Mouse (Mus musculus): ENCODE results near the gene Aurkb. TPM values are rescaled to one million over a fixed set of nuclear protein-coding genes. Genes with fewer than 3 reads are reported as not detected.
"Not testable (repeated sequence)": the region's sequence is repeated elsewhere in the genome, so short reads cannot be mapped to it uniquely, and the experiment has no call there.

Gene Aurkb
- polyA plus RNA-seq, 1 experiment from 2014 or later: 120 TPM

GRCm38 (mm10) chr11:69010400-69011323, 34.8 kb upstream of the Aurkb start:
- no peak for ATAC-seq (ENCODE audit: insufficient read depth, low FRiP score)
- Histone ChIP-seq H3K4me2 (ENCODE audit: low read depth, low read length) (peak overlapping the region; percentile 82; the same call in 1 of the 2 replicates), H3K9ac (ENCODE audit: low read length) (no peak overlapping the region)

GRCm38 (mm10) chr11:69011445-69011844, 34.0 kb upstream of the Aurkb start:
- Histone ChIP-seq H3K4me3 (replicated peaks; ENCODE audit: low read length) (peak overlapping the region; percentile 56), H3K4me1 (ENCODE audit: control insufficient read depth, insufficient read depth, low read length) (peaks cover 16% of the 10 kb centered on the region)

More at GRCm38 (mm10) chr11:69010400-69011323, 34.8 kb upstream of the Aurkb start:
- Histone ChIP-seq H3K4me3 (replicated peaks; ENCODE audit: low read length) (no peak overlapping the region), H3K27ac (ENCODE audit: low read length) (no peak overlapping the region), H3K9me3 (replicated peaks; ENCODE audit: control insufficient read depth, low read length) (no peaks in the 10 kb centered on the region), H3K4me1 (ENCODE audit: control insufficient read depth, insufficient read depth, low read length) (peaks cover 15% of the 10 kb centered on the region), H3K27me3 (ENCODE audit: control insufficient read depth, insufficient read depth, low read length) (no peaks in the 10 kb centered on the region), H3K36me3 (ENCODE audit: control insufficient read depth, insufficient read depth, low read length) (no peaks in the 10 kb centered on the region)
- 87% methylated on average over 15 of the region's 15 CpGs for WGBS

GRCm38 (mm10) chr11:69012071-69012601, 33.3 kb upstream of the Aurkb start:
- H3K4me1 ChIP-seq (ENCODE audit: control insufficient read depth, insufficient read depth, low read length): peaks cover 21% of the 10 kb centered on the region
- under 1% methylated on average over 18 of the region's 18 CpGs for WGBS
- peak; percentile 73 for ATAC-seq (ENCODE audit: insufficient read depth, low FRiP score)
- H3K27me3 ChIP-seq (ENCODE audit: control insufficient read depth, insufficient read depth, low read length): no peaks in the 10 kb centered on the region
- peak overlapping the region; percentile 92 for H3K27ac ChIP-seq (ENCODE audit: low read length)
- peak overlapping the region; percentile 82 for H3K4me2 ChIP-seq (ENCODE audit: low read depth, low read length)
- peak overlapping the region; percentile 56 for H3K4me3 ChIP-seq (replicated peaks; ENCODE audit: low read length)
- H3K9me3 ChIP-seq (replicated peaks; ENCODE audit: control insufficient read depth, low read length): no peaks in the 10 kb centered on the region
- no peaks in the 10 kb centered on the region for H3K36me3 ChIP-seq (ENCODE audit: control insufficient read depth, insufficient read depth, low read length)
- peak overlapping the region; percentile 75 for H3K9ac ChIP-seq (ENCODE audit: low read length)

More at GRCm38 (mm10) chr11:69011445-69011844, 34.0 kb upstream of the Aurkb start:
- Histone ChIP-seq H3K4me2 (ENCODE audit: low read depth, low read length) (peak overlapping the region; percentile 82), H3K9ac (ENCODE audit: low read length) (peak overlapping the region; percentile 21; the same call in 1 of the 2 replicates)
- H3K9me3 ChIP-seq (replicated peaks; ENCODE audit: control insufficient read depth, low read length); ATAC-seq (ENCODE audit: insufficient read depth, low FRiP score); H3K36me3 ChIP-seq (ENCODE audit: control insufficient read depth, insufficient read depth, low read length); H3K27ac ChIP-seq (ENCODE audit: low read length); H3K27me3 ChIP-seq (ENCODE audit: control insufficient read depth, insufficient read depth, low read length): not testable (repeated sequence)
- 52% methylated on average over 2 of the region's 2 CpGs for WGBS

GRCm38 (mm10) chr11:69015644-69016441, 29.6 kb upstream of the Aurkb start, which contains the start of gene Ctc1:
Gene Ctc1 (plus strand): TSS chr11:69015911.
- H3K9me3 ChIP-seq (replicated peaks; ENCODE audit: control insufficient read depth, low read length): no peaks in the 10 kb centered on the region
- H3K36me3 ChIP-seq (ENCODE audit: control insufficient read depth, insufficient read depth, low read length): no peaks in the 10 kb centered on the region
- H3K4me2 ChIP-seq (ENCODE audit: low read depth, low read length): peak within 1 kb of the TSS; percentile 89
- peak within 1 kb of the TSS; percentile 85 for H3K9ac ChIP-seq (ENCODE audit: low read length)
- ATAC-seq (ENCODE audit: insufficient read depth, low FRiP score): peak; percentile 94
- 2% methylated on average over 38 of the region's 38 CpGs for WGBS
- H3K4me3 ChIP-seq (replicated peaks; ENCODE audit: low read length): peak within 1 kb of the TSS; percentile 70
- no peaks in the 10 kb centered on the region for H3K27me3 ChIP-seq (ENCODE audit: control insufficient read depth, insufficient read depth, low read length)
- H3K4me1 ChIP-seq (ENCODE audit: control insufficient read depth, insufficient read depth, low read length): peaks cover 18% of the 10 kb centered on the region
- H3K27ac ChIP-seq (ENCODE audit: low read length): peak within 1 kb of the TSS; percentile 91

GRCm38 (mm10) chr11:69016755-69017154, 28.7 kb upstream of the Aurkb start:
- Histone ChIP-seq H3K9ac (ENCODE audit: low read length) (peak overlapping the region; percentile 85), H3K4me3 (replicated peaks; ENCODE audit: low read length) (peak overlapping the region; percentile 70), H3K27ac (ENCODE audit: low read length) (peak overlapping the region; percentile 91), H3K4me1 (ENCODE audit: control insufficient read depth, insufficient read depth, low read length) (peaks cover 12% of the 10 kb centered on the region), H3K9me3 (replicated peaks; ENCODE audit: control insufficient read depth, low read length) (no peaks in the 10 kb centered on the region), H3K4me2 (ENCODE audit: low read depth, low read length) (peak overlapping the region; percentile 89), H3K27me3 (ENCODE audit: control insufficient read depth, insufficient read depth, low read length) (no peaks in the 10 kb centered on the region), H3K36me3 (ENCODE audit: control insufficient read depth, insufficient read depth, low read length) (no peaks in the 10 kb centered on the region)
- 56% methylated on average over 3 of the region's 3 CpGs for WGBS
- ATAC-seq (ENCODE audit: insufficient read depth, low FRiP score): no peak

GRCm38 (mm10) chr11:69020691-69021090, 24.8 kb upstream of the Aurkb start:
- H3K4me2 ChIP-seq (ENCODE audit: low read depth, low read length): no peak overlapping the region
- no peak for ATAC-seq (ENCODE audit: insufficient read depth, low FRiP score)
- H3K36me3 ChIP-seq (ENCODE audit: control insufficient read depth, insufficient read depth, low read length): peaks cover 14% of the 10 kb centered on the region; the same call in 1 of the 2 replicates
- no peaks in the 10 kb centered on the region for H3K27me3 ChIP-seq (ENCODE audit: control insufficient read depth, insufficient read depth, low read length)
- peaks cover 12% of the 10 kb centered on the region for H3K4me1 ChIP-seq (ENCODE audit: control insufficient read depth, insufficient read depth, low read length)
- no peak overlapping the region for H3K27ac ChIP-seq (ENCODE audit: low read length)
- H3K9ac ChIP-seq (ENCODE audit: low read length): no peak overlapping the region
- no peak overlapping the region for H3K4me3 ChIP-seq (replicated peaks; ENCODE audit: low read length)
- no peaks in the 10 kb centered on the region for H3K9me3 ChIP-seq (replicated peaks; ENCODE audit: control insufficient read depth, low read length)

GRCm38 (mm10) chr11:69026562-69026961, 18.9 kb upstream of the Aurkb start:
- H3K36me3 ChIP-seq (ENCODE audit: control insufficient read depth, insufficient read depth, low read length): peaks cover 35% of the 10 kb centered on the region; the same call in 1 of the 2 replicates
- 85% methylated on average over 3 of the region's 3 CpGs for WGBS
- no peak overlapping the region for H3K4me2 ChIP-seq (ENCODE audit: low read depth, low read length)
- H3K4me1 ChIP-seq (ENCODE audit: control insufficient read depth, insufficient read depth, low read length): no peaks in the 10 kb centered on the region
- H3K4me3 ChIP-seq (replicated peaks; ENCODE audit: low read length): no peak overlapping the region
- H3K27ac ChIP-seq (ENCODE audit: low read length): no peak overlapping the region
- no peaks in the 10 kb centered on the region for H3K27me3 ChIP-seq (ENCODE audit: control insufficient read depth, insufficient read depth, low read length)
- no peaks in the 10 kb centered on the region for H3K9me3 ChIP-seq (replicated peaks; ENCODE audit: control insufficient read depth, low read length)
- ATAC-seq (ENCODE audit: insufficient read depth, low FRiP score): no peak
- H3K9ac ChIP-seq (ENCODE audit: low read length): no peak overlapping the region

GRCm38 (mm10) chr11:69028805-69029204, 16.6 kb upstream of the Aurkb start:
- no peak for ATAC-seq (ENCODE audit: insufficient read depth, low FRiP score)
- Histone ChIP-seq H3K9ac (ENCODE audit: low read length) (no peak overlapping the region), H3K36me3 (ENCODE audit: control insufficient read depth, insufficient read depth, low read length) (peaks cover 39% of the 10 kb centered on the region), H3K9me3 (replicated peaks; ENCODE audit: control insufficient read depth, low read length) (no peaks in the 10 kb centered on the region), H3K4me3 (replicated peaks; ENCODE audit: low read length) (no peak overlapping the region), H3K4me2 (ENCODE audit: low read depth, low read length) (no peak overlapping the region), H3K4me1 (ENCODE audit: control insufficient read depth, insufficient read depth, low read length) (no peaks in the 10 kb centered on the region), H3K27ac (ENCODE audit: low read length) (no peak overlapping the region), H3K27me3 (ENCODE audit: control insufficient read depth, insufficient read depth, low read length) (no peaks in the 10 kb centered on the region)
- 80% methylated on average over 2 of the region's 2 CpGs for WGBS
